In the genomic region with DNA sequence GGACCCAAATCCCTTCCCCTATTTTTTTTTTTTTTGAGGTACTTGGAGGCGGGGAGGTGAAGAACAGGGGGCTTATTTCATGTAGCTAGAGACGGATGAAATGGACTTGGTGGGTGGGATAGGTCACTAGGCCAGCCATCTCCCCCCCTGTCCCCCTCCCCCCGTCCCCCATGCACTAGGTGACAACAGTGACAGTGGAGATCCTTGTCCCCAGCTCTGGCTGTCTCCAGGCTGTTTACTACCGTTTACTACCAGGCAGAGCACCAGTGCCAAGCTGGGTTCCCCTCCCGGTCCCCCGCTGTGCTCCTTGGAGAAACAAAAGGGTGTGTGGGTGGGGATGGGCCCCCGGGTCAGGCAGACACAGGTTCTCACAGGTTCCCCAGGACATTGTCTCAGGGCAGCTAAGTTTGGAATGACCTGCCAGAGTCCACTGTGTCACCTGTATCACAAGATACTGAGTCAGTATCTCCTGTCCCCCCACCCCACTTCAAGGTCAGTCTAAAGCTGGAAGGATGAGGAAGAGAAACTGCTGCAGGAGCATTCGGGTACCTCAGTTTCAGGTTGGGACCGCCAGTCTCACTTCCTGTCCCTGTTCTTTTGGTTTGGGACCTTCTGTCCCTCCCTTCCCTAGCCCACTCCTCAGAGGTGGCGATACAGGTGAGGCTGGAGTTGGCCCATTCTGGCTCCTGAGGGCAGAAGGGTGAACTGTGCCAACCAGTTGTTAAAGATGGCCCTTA, we compare ENCODE assay signal across 8 mouse cellular contexts. TPM values are rescaled to one million over a fixed set of nuclear protein-coding genes. Genes with fewer than 3 reads are reported as not detected.
DNase-seq lines count a peak whose midpoint lies in the region; ATAC-seq and TF ChIP-seq lines count a peak whose summit lies in the region.

No protein-coding gene starts in this region.

- no peak for TF ChIP-seq RAD21 in CH12.LX (IDR thresholded peaks at IDR 0.05; ENCODE audit: low read depth, low read length)

- no peak overlapping the region for H3K27ac ChIP-seq in CH12.LX (ENCODE audit: insufficient read depth, low read depth)
- no peak overlapping the region for H3K27ac ChIP-seq in forebrain, postnatal 0 days (ENCODE audit: low read depth, low read length)

- in situ Hi-C loops in CH12.LX (cut with MboI; ENCODE audit: low pct_ligation_motif_present, low pct_unique_long_range_greater_than_20kb, low sequenced_read_pairs): no loop called here

- intact Hi-C loops in heart, postnatal 10 days (cut with DNase I): loop anchor here (5.0 kb wide), 1 partner anchor 41 kb away; no protein-coding TSS in a partner anchor

- no peak overlapping the region for H3K9ac ChIP-seq in CH12.LX (ENCODE audit: insufficient read depth, low read depth)
- peak overlapping the region; percentile 63 for H3K9ac ChIP-seq in forebrain, postnatal 0 days

- H3K36me3 ChIP-seq in CH12.LX (replicated peaks in 1 of 2; ENCODE audit: control insufficient read depth in 1 of 2, insufficient read depth in 1 of 2, low read length in 1 of 2): peaks cover 19 to 33% of the 10 kb centered on the region in 2 experiments
- peaks cover 12% of the 10 kb centered on the region for H3K36me3 ChIP-seq in forebrain, postnatal 0 days (ENCODE audit: insufficient read depth)

- H3K9me3 ChIP-seq in CH12.LX (replicated peaks; ENCODE audit: low read length): no peaks in the 10 kb centered on the region
- no peaks in the 10 kb centered on the region for H3K9me3 ChIP-seq in forebrain, postnatal 0 days (ENCODE audit: low read length)

- DNase-seq in heart, adult 11 months: peak; percentile 82
- no peak for DNase-seq in heart, postnatal 10 days
- peak; percentile 19 for DNase-seq in CH12.LX (ENCODE audit: extremely low read depth)
- DNase-seq in forebrain, postnatal 0 days: no peak
- DNase-seq in layer of hippocampus, adult 9-11 months: no peak
- no peak for DNase-seq in lung, postnatal 10 days
- DNase-seq in testis, postnatal 14 days (ENCODE audit: low spot score): no peak

- peaks cover 20 to 82% of the 10 kb centered on the region in 2 experiments for H3K4me1 ChIP-seq in CH12.LX (ENCODE audit: control insufficient read depth in 1 of 2, insufficient read depth in 2 of 2)
- H3K4me1 ChIP-seq in forebrain, postnatal 0 days (ENCODE audit: insufficient read depth): 0 out of 2 replicates have a peak, but pooled peaks cover 4% of the 10 kb centered on the region

- WGBS in forebrain, postnatal 0 days: 28% methylated on average over 9 of the region's 10 CpGs

- no peak overlapping the region for H3K4me2 ChIP-seq in CH12.LX (ENCODE audit: insufficient read depth, low read depth, poor library complexity, severe bottlenecking)
- H3K4me2 ChIP-seq in forebrain, postnatal 0 days (ENCODE audit: low read depth): peak overlapping the region; percentile 98

- TF ChIP-seq EP300 in CH12.LX (IDR thresholded peaks at IDR 0.05; ENCODE audit: low read length): peak; percentile 71

- no peaks in the 10 kb centered on the region for H3K27me3 ChIP-seq in CH12.LX (replicated peaks)
- H3K27me3 ChIP-seq in forebrain, postnatal 0 days (ENCODE audit: insufficient read depth, low read length): no peaks in the 10 kb centered on the region; the same call in 1 of the 2 replicates

- no peak for TF ChIP-seq POLR2A in CH12.LX (IDR thresholded peaks at IDR 0.05; ENCODE audit: low read depth, low read length)

- dilution Hi-C loops in CH12.LX (cut with MboI; ENCODE audit: extremely low pct_ligation_motif_present, extremely low pct_unique_long_range_greater_than_20kb, low sequenced_read_pairs): no loop called here

- no peak for TF ChIP-seq CTCF in CH12.LX (conservative IDR thresholded peaks at IDR 0.05 in 1 of 2, IDR thresholded peaks at IDR 0.05 in 1 of 2; ENCODE audit: low read depth in 2 of 2, low read length in 2 of 2)
- no peak for TF ChIP-seq CTCF in forebrain, postnatal 0 days (IDR thresholded peaks at IDR 0.05; ENCODE audit: low read depth)

- H3K79me2 ChIP-seq in CH12.LX (replicated peaks; ENCODE audit: control insufficient read depth, extremely low read depth, insufficient read depth, poor library complexity, severe bottlenecking): no peaks in the 10 kb centered on the region

- ATAC-seq in forebrain, postnatal 0 days: peak; percentile 13; the same call in 1 of the 2 replicates
- peak; percentile 27; the same call in 1 of the 2 replicates for ATAC-seq in megakaryocyte, adult 5-6 weeks (ENCODE audit: poor library complexity, severe bottlenecking)

- H3K4me3 ChIP-seq in CH12.LX (replicated peaks in 1 of 3; ENCODE audit: low read depth in 2 of 3, low read length in 2 of 3, poor library complexity in 1 of 3): peak overlapping the region in 1 of 3 experiments; percentile 34
- peak overlapping the region; percentile 48 for H3K4me3 ChIP-seq in forebrain, postnatal 0 days (ENCODE audit: low read depth, low read length)

TF ChIP-seq in CH12.LX, 34 proteins besides CTCF, POLR2A, EP300 and RAD21:
- peak; percentile 75 for TF ChIP-seq IRF4 (IDR thresholded peaks at IDR 0.05; ENCODE audit: low read depth, low read length)
- no peak for TF ChIP-seq POLR2AphosphoS2 (IDR thresholded peaks at IDR 0.05; ENCODE audit: low read depth, low read length)
- TF ChIP-seq BHLHE40 (IDR thresholded peaks at IDR 0.05; ENCODE audit: low read depth, low read length): 0 out of 2 replicates have a peak, but pooled peaks have one; percentile 22

RNA-seq across cellular contexts. Expression of a gene that starts 0.5 kb away (rescaled TPM):
- under 1 TPM; 0.55 to 0.81 TPM for total RNA-seq in heart, postnatal 10 days (2021)
- total RNA-seq in CH12.LX (2012; rRNA removed) (2.3 and 4.2 TPM in 2 replicates), CH12.LX (2014; rRNA removed) (1.2 TPM in 2 replicates)
- polyA plus RNA-seq in CH12.LX (2012; ENCODE audit: insufficient read length, low read depth): 1.5 and 1.6 TPM in 2 replicates
- 4.9 and 7.0 TPM in 2 replicates for total RNA-seq in forebrain, postnatal 0 days (2014; rRNA removed)
- polyA plus RNA-seq in forebrain, postnatal 0 days (2015; fragmentation: Nextera tagmentation; extraction: Ambion mirVana): 1.8 and 3.7 TPM in 2 replicates
- 0.11 and 1.1 TPM in 2 replicates for total RNA-seq in megakaryocyte, adult 5-6 weeks (2015)
- 0.49 and 0.77 TPM in 2 replicates for total RNA-seq in megakaryocyte, adult 5-6 weeks (2017)

Comparison
In these comparisons a context has a peak if more than half of its experiments do, and no peak if none do; other contexts are left out.
1. DNase-seq: peak in heart, adult 11 months (single experiment) and CH12.LX (single experiment); none in heart, postnatal 10 days (0 of 2), forebrain, postnatal 0 days (single experiment), layer of hippocampus, adult 9-11 months (single experiment), lung, postnatal 10 days (single experiment) and testis, postnatal 14 days (single experiment).